Mouse (Mus musculus) thymus, postnatal 14 days (tissue): ENCODE results near the gene Cnot10.

Experiments used
- DNase-seq: peaks from one replicate; pipeline ENCODE4 v3.0.0; 2021

Gene Cnot10

GRCm38 (mm10) chr9:114544754-114545393 is 95.1 kb downstream of the Cnot10 start:
- DNase-seq, result no peak

- DNase-seq, result no peak
These were observed 95.9 kb downstream of the Cnot10 start for GRCm38 (mm10) chr9:114543882-114544753.

GRCm38 (mm10) chr9:114541279-114541741 is 98.7 kb downstream of the Cnot10 start:
- no peak for DNase-seq

- no peak for DNase-seq
These were observed 100.9 kb downstream of the Cnot10 start for GRCm38 (mm10) chr9:114538996-114539563.

- no peak for DNase-seq
These were observed 103.4 kb downstream of the Cnot10 start for GRCm38 (mm10) chr9:114536628-114537027.
